Mouse (Mus musculus) megakaryocyte, embryonic 14.5 days (primary cell): ENCODE measurements around the gene Gramd2.

ENCODE experiments used
- FLI1 ChIP-seq: IDR thresholded peaks from 2 replicates; pipeline ENCODE4 v1.6.1; 2012; ENCODE audit warnings: low read length, inconsistent platforms, mixed read lengths
- GATA1 ChIP-seq: IDR thresholded peaks from 3 replicates; pipeline ENCODE4 v1.6.1; 2012; ENCODE audit warnings: mixed read lengths, low read length, inconsistent platforms, borderline replicate concordance

DNA sequence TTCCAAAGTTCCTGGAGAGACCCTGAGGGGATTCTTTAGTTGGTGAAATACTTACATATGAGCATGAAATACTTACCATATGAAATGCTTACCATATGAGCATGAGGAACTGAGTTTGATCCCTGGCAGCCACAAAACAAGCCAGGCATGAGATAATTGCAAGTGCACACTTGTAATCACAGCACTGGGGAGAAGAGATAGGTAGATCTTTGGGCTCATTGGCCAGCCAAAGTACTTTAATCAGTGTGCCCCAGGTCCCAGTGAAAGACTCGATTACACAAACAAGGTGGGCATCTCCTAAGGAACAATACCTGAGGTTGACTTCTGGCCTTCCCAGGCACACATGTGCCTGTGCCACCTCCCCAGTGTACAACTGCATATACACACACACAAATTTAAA, 41.6 kb upstream of the Gramd2 start:
- no peak for TF ChIP-seq GATA1
- TF ChIP-seq FLI1 = no peak
